Mouse (Mus musculus) neural tube, embryonic 15.5 days (tissue): ENCODE data around the gene Klhl29. TPM values are rescaled to one million over a fixed set of nuclear protein-coding genes. Genes with fewer than 3 reads are reported as not detected.

Source experiments
- ATAC-seq: fragments of 200-750 bp; cut with Nextera tagmentation; 2 replicates; pipeline ENCODE4 v1.8.0; 2017; ENCODE audit warnings: mild to moderate bottlenecking, moderate TSS enrichment, moderate library complexity; ENCODE audit not compliant: low FRiP score
- H3K27ac ChIP-seq: fragments of 300-500 bp; sonication (generic); replicated peaks from 2 replicates; pipeline ENCODE4 v1.5.1; 2015; ENCODE audit warnings: mild to moderate bottlenecking, inconsistent platforms
- H3K27me3 ChIP-seq: fragments of 300-500 bp; sonication (generic); replicated peaks from 2 replicates; pipeline ENCODE4 v1.6.1; 2015; ENCODE audit warnings: inconsistent platforms
- H3K36me3 ChIP-seq: fragments of 300-500 bp; sonication (generic); 2 replicates; pipeline ENCODE4 v1.6.1; 2015; ENCODE audit warnings: inconsistent platforms
- H3K4me1 ChIP-seq: fragments of 300-500 bp; sonication (generic); 2 replicates; pipeline ENCODE4 v1.6.1; 2015; ENCODE audit warnings: inconsistent platforms
- H3K4me2 ChIP-seq: fragments of 300-500 bp; sonication (generic); 2 replicates; pipeline ENCODE4 v1.6.1; 2015; ENCODE audit warnings: inconsistent platforms, mild to moderate bottlenecking, moderate library complexity
- H3K4me3 ChIP-seq: fragments of 300-500 bp; sonication (generic); replicated peaks from 2 replicates; pipeline ENCODE4 v1.5.1; 2015; ENCODE audit warnings: mild to moderate bottlenecking, inconsistent platforms
- H3K9ac ChIP-seq: fragments of 300-500 bp; sonication (generic); replicated peaks from 2 replicates; pipeline ENCODE4 v1.6.1; 2015; ENCODE audit warnings: mild to moderate bottlenecking, inconsistent platforms
- H3K9me3 ChIP-seq: fragments of 300-500 bp; sonication (generic); replicated peaks from 2 replicates; pipeline ENCODE4 v1.6.1; 2016; ENCODE audit warnings: inconsistent platforms
- WGBS: fragments of 180-500 bp; shearing (Covaris S2); methylation state at CpG from one replicate; pipeline ENCODE4 v1.1.7; 2015; ENCODE audit warnings: mixed read lengths; 5-methylcytosine and 5-hydroxymethylcytosine counted together
- polyA plus RNA-seq: library from polyadenylated mRNA; unstranded; fragments of >200 nt; fragmentation: Nextera tagmentation; extraction: Ambion mirVana; gene quantifications from 2 replicates; pipeline ENCODE4 v1.2.1, GENCODE M21; 2015

Gene Klhl29
- polyA plus RNA-seq, 1 experiment from 2014 or later, result 3.9 TPM

DNA sequence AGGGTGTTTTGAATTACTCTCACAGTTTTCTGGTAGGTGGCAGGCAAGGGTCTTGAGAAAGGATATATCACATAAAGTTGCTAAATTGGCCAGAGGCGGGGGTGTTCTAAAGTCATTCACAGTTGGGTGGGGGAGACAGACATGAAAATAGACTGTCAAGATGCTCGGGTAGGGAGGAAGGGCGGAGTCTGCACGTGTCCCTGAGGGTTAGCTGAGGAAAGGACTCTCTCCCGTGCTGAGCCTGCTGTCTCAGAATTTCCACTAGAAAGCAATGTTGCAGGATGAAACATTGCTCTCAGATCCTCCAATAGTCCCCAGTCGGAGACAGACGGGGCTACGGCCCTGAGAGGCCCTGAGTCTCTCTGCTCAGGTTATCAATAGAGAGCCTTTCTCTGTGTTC lies 252.5 kb downstream of the Klhl29 start:
- no peak overlapping the region for H3K4me3 ChIP-seq
- no peak overlapping the region for H3K9ac ChIP-seq
- H3K27ac ChIP-seq, result no peak overlapping the region
- ATAC-seq, result no peak
- H3K4me2 ChIP-seq, result no peak overlapping the region
- H3K36me3 ChIP-seq, result peaks cover 4% of the 10 kb centered on the region; the same call in 1 of the 2 replicates
- no peaks in the 10 kb centered on the region for H3K9me3 ChIP-seq
- 52% methylated on average over 8 of the region's 8 CpGs for WGBS
- peaks cover 37% of the 10 kb centered on the region for H3K4me1 ChIP-seq
- no peaks in the 10 kb centered on the region for H3K27me3 ChIP-seq

DNA sequence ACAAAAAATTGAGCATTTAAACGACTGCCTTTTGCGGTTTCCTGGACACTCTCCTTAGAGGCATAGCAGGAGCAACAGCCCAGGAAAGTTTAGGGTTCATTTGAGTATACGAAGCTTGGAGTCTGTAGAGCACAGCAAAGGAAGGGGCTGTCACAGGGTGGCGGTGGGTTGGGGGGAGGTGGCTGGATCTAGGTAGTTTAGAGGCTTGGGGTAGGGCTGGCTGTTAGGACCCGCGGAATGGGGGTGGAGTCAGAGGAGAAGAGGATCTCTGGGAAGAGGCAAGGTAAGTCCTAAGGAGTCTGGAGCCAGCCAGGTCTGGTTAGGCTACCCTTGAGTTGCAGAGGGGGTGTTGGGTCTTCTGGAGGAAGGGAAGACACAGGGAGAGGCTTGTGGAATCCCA lies 255.2 kb downstream of the Klhl29 start:
- H3K27ac ChIP-seq, result peak overlapping the region; percentile 67
- peaks cover 4% of the 10 kb centered on the region; the same call in 1 of the 2 replicates for H3K36me3 ChIP-seq
- peak overlapping the region; percentile 58 for H3K4me2 ChIP-seq
- 0 out of 2 replicates have a peak, but pooled peaks have one; percentile 5 for ATAC-seq
- H3K9me3 ChIP-seq, result no peaks in the 10 kb centered on the region
- 55% methylated on average over 6 of the region's 6 CpGs for WGBS
- peaks cover 36% of the 10 kb centered on the region for H3K4me1 ChIP-seq
- 0 out of 2 replicates have a peak overlapping the region, but pooled peaks have one; percentile 34 for H3K4me3 ChIP-seq
- H3K9ac ChIP-seq, result 0 out of 2 replicates have a peak overlapping the region, but pooled peaks have one; percentile 18
- H3K27me3 ChIP-seq, result no peaks in the 10 kb centered on the region

DNA sequence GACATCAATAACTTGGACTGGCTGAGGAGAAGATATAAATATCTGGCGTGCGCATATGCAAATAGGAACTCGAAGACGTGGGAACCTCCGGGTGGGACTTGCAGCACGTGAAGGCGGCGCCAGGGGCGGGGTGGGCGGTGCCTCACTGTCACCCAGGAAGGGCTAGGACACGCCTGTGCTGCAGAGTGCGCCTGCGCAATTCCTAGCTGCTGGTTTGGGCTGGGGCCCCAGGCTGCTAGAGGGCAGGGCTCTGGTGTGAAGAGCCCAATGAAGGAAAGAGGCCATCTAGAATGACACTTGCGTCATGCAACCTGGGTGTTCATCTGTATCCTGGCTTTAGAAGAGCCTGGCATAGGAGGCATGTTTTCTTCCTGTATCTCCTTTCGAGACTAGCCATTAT lies 255.8 kb downstream of the Klhl29 start:
- H3K4me3 ChIP-seq, result peak overlapping the region; percentile 34
- peak overlapping the region; percentile 18; the same call in 1 of the 2 replicates for H3K9ac ChIP-seq
- peak; percentile 91 for ATAC-seq
- peak overlapping the region; percentile 67 for H3K27ac ChIP-seq
- H3K27me3 ChIP-seq, result no peaks in the 10 kb centered on the region
- H3K4me1 ChIP-seq, result peaks cover 33% of the 10 kb centered on the region
- 10% methylated on average over 15 of the region's 15 CpGs for WGBS
- H3K36me3 ChIP-seq, result peaks cover 4% of the 10 kb centered on the region; the same call in 1 of the 2 replicates
- H3K4me2 ChIP-seq, result peak overlapping the region; percentile 58
- no peaks in the 10 kb centered on the region for H3K9me3 ChIP-seq

DNA sequence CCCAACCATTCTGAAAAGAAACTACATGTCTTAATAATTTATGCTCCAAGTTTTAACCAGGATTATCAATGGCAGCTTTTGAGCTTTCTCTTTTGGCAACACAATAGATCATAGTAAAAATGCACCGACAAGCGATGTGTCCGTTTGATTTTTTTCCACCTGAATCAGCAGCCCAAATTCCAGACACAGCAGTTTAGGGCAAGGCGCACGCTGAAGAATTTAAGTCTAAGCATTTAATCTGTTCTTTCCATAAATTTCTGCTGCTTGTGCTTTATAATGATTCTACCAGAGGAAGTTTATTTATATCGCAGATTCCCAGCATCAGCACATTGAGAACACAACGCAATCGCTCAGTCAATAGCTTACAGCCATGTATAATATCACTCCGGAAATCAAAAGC lies 256.2 kb downstream of the Klhl29 start:
- H3K9ac ChIP-seq, result peak overlapping the region; percentile 18; the same call in 1 of the 2 replicates
- no peaks in the 10 kb centered on the region for H3K9me3 ChIP-seq
- WGBS, result 32% methylated on average over 9 of the region's 9 CpGs
- no peaks in the 10 kb centered on the region for H3K27me3 ChIP-seq
- peak; percentile 29 for ATAC-seq
- H3K27ac ChIP-seq, result peak overlapping the region; percentile 67
- H3K36me3 ChIP-seq, result peaks cover 4% of the 10 kb centered on the region; the same call in 1 of the 2 replicates
- peak overlapping the region; percentile 34 for H3K4me3 ChIP-seq
- peaks cover 33% of the 10 kb centered on the region for H3K4me1 ChIP-seq
- peak overlapping the region; percentile 58 for H3K4me2 ChIP-seq

DNA sequence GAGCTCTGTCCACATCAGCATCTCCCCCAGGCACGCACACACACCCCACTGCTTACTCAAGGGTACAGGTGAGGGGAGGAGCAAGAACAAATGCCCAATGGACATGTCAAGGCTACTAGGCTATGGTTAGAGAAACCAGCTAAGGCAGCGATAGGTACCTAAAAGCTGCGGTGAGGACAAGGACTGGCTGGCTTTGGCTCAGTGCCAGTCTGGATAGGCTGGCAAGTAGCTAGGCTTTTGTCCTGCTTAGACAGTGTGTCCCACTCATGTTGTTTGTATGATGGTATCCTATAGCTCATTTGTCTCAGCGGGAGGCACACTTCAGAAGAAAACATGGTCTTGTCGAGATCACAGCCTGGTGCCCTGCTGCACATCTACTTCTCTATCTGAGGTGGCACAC lies 258.9 kb downstream of the Klhl29 start:
- Histone ChIP-seq H3K36me3 (no peaks in the 10 kb centered on the region), H3K4me2 (no peak overlapping the region), H3K27me3 (no peaks in the 10 kb centered on the region), H3K9ac (no peak overlapping the region), H3K9me3 (no peaks in the 10 kb centered on the region), H3K27ac (no peak overlapping the region), H3K4me1 (peaks cover 24% of the 10 kb centered on the region), H3K4me3 (no peak overlapping the region)
- ATAC-seq, result no peak
- 74% methylated on average over 5 of the region's 5 CpGs for WGBS

DNA sequence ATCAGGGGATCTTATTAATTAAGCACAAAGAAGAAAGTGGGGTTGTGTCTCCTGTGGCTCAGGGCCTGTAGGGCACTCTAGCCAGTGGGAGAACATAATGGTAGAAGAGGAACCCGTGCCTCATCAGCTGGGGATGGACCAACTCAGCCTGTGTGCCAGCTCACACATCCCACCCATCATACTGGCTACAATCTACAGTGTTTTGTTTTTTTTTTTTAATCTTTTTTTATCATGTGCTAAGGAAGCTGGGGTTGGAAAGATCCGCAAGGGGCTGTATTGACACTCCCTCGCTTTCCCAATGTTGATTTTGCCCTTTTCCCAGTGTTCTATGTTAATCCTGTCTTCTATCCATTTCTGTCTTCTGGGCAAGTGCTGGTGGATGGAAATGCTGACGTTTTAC lies 260.9 kb downstream of the Klhl29 start:
- H3K4me2 ChIP-seq, result no peak overlapping the region
- ATAC-seq, result no peak
- H3K36me3 ChIP-seq, result no peaks in the 10 kb centered on the region
- 77% methylated on average over 4 of the region's 4 CpGs for WGBS
- no peak overlapping the region for H3K27ac ChIP-seq
- H3K4me3 ChIP-seq, result no peak overlapping the region
- no peak overlapping the region for H3K9ac ChIP-seq
- H3K27me3 ChIP-seq, result no peaks in the 10 kb centered on the region
- H3K4me1 ChIP-seq, result peaks cover 13% of the 10 kb centered on the region
- H3K9me3 ChIP-seq, result no peaks in the 10 kb centered on the region

DNA sequence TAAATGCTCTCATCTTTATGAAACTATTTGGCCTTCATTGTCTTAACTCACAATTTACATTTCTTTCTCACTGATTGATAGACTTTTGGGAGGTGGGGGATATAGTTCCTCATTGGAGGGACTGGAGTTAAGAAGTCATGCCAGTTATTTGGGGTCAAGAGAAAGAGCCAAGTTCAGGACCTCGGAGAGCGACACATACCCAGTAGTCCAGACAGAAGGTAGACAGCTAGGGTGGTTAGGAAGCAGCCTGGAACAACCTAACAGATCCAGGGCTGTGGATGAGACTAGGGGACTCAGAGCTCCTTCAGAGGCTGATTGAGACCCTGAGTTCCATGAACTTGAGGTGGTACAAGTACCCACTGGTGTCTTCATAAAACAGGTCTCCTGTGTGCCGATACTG lies 264.1 kb downstream of the Klhl29 start:
- no peak overlapping the region for H3K9ac ChIP-seq
- H3K36me3 ChIP-seq, result no peaks in the 10 kb centered on the region
- 63% methylated on average over 3 of the region's 3 CpGs for WGBS
- H3K9me3 ChIP-seq, result no peaks in the 10 kb centered on the region
- no peak for ATAC-seq
- no peak overlapping the region for H3K4me2 ChIP-seq
- no peak overlapping the region for H3K27ac ChIP-seq
- H3K27me3 ChIP-seq, result no peaks in the 10 kb centered on the region
- no peak overlapping the region for H3K4me3 ChIP-seq
- H3K4me1 ChIP-seq, result peaks cover 5% of the 10 kb centered on the region; the same call in 1 of the 2 replicates

DNA sequence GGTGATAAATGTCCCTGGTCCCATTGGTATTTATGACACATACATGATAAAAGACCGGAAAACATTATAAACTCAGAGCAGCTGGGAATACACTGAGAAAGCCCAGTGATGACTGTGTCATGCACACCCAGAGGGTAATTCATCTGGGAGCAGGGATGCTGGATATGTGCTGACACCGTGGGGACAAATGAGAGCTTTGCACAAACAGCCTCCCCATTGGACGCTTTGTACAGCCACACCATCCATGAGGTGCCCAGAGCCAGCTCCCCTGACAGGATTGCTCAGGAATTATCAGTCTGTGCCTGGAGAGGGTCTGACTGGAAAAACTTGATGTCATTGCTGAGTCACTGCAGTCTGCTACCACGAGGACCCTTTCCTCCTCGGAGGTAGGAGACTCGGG lies 266.9 kb downstream of the Klhl29 start:
- Histone ChIP-seq H3K27me3 (no peaks in the 10 kb centered on the region), H3K4me2 (no peak overlapping the region), H3K36me3 (0 out of 2 replicates have a peak, but pooled peaks cover 1% of the 10 kb centered on the region), H3K4me3 (no peak overlapping the region), H3K4me1 (peaks cover 5% of the 10 kb centered on the region; the same call in 1 of the 2 replicates), H3K27ac (0 out of 2 replicates have a peak overlapping the region, but pooled peaks have one; percentile 43), H3K9ac (no peak overlapping the region), H3K9me3 (no peaks in the 10 kb centered on the region)
- 52% methylated on average over 6 of the region's 6 CpGs for WGBS
- peak; percentile 58; the same call in 1 of the 2 replicates for ATAC-seq

DNA sequence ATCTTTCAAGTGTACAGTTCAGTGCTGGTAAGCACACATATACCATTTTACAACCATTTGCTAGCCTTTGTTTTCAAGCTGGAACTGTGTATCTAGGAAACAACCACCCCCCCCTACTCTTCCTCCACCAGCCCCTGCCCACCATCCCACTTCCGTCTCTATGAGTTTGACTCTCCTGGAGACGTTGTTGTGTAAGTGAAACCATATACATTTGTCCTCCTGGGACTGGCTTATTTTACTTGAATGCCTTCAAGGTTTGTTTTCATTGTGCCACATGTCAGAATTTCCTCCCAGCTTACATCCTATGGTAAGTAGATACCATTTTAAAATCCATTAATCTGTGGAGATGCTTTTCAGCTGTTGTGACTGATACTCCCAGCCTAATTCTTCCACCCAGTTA lies 267.7 kb downstream of the Klhl29 start:
- no peaks in the 10 kb centered on the region for H3K27me3 ChIP-seq
- H3K36me3 ChIP-seq, result 0 out of 2 replicates have a peak, but pooled peaks cover 2% of the 10 kb centered on the region
- no peaks in the 10 kb centered on the region for H3K9me3 ChIP-seq
- no peak overlapping the region; the same call in 1 of the 2 replicates for H3K27ac ChIP-seq
- peaks cover 5% of the 10 kb centered on the region; the same call in 1 of the 2 replicates for H3K4me1 ChIP-seq
- H3K4me3 ChIP-seq, result no peak overlapping the region
- 75% methylated on average over 2 of the region's 2 CpGs for WGBS
- ATAC-seq, result no peak
- H3K4me2 ChIP-seq, result no peak overlapping the region
- H3K9ac ChIP-seq, result no peak overlapping the region

DNA sequence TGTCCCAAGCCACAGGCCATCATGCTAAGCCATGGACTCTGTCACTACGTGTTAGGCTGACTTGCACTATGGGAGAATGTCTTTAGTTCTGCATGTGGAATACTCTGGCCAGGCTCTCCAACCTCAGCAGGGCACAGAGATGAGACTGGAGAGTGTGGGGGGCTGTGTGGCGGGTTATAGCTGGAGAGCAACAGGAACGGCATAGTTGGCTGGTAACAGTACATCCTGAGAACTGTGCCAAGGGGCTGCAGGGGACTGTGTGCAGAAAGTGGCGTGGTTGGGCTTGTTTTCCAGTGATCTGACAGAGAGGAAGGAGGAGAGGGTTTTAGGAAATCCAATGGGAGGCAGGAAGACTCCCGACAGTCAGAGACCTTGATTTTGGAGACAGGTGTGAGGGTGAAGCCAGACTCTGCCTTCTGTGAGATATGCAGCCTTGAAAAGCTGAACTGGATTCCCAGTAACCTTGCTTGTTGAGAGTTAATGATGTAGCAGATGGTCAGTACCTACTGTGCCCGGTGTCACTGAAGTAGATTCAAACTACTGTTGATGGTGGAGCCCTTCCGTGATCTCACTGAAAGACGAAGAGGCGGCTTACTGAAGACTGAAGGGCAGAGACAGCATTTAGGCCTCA lies 270.9 kb downstream of the Klhl29 start:
- H3K27me3 ChIP-seq, result no peaks in the 10 kb centered on the region
- no peak for ATAC-seq
- H3K9ac ChIP-seq, result no peak overlapping the region
- H3K9me3 ChIP-seq, result no peaks in the 10 kb centered on the region
- 87% methylated on average over 9 of the region's 9 CpGs for WGBS
- H3K27ac ChIP-seq, result no peak overlapping the region
- H3K4me3 ChIP-seq, result no peak overlapping the region
- no peak overlapping the region for H3K4me2 ChIP-seq
- peaks cover 15% of the 10 kb centered on the region; the same call in 1 of the 2 replicates for H3K4me1 ChIP-seq
- 0 out of 2 replicates have a peak, but pooled peaks cover 2% of the 10 kb centered on the region for H3K36me3 ChIP-seq

DNA sequence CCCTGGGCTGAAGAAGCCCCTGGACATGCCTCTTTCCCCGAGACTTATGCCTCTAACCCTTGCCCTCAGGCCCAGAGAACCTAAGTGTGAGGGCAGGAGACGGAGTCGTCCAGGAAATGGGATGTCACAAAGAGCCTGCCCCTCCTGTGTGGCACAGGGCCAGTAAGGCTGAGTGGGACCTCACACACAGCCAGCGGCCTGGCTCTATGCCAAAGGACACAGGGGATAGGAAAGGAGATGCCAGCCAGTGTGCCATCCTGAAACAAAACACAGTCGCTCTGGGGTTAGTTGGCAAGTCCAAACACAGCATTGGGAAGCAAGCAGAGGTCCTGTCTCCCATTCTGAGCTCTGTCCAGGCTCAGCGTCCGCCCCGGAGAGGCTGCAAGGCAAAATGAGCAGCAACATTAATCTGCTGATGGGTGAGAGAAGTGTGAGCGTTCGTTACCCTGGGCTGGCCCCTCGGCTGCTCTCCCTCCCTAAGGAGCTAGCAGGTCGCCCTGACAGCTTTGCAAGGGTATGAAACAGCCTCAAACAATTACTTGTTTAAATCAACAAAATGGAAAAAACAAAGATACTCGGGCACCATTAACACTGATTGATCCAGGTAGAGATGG lies 274.0 kb downstream of the Klhl29 start:
- Histone ChIP-seq H3K27me3 (no peaks in the 10 kb centered on the region), H3K9me3 (no peaks in the 10 kb centered on the region), H3K4me2 (no peak overlapping the region), H3K27ac (no peak overlapping the region), H3K9ac (no peak overlapping the region), H3K36me3 (0 out of 2 replicates have a peak, but pooled peaks cover 10% of the 10 kb centered on the region), H3K4me1 (peaks cover 10% of the 10 kb centered on the region; the same call in 1 of the 2 replicates), H3K4me3 (no peak overlapping the region)
- peak; percentile 54 for ATAC-seq
- WGBS, result 61% methylated on average over 13 of the region's 13 CpGs

DNA sequence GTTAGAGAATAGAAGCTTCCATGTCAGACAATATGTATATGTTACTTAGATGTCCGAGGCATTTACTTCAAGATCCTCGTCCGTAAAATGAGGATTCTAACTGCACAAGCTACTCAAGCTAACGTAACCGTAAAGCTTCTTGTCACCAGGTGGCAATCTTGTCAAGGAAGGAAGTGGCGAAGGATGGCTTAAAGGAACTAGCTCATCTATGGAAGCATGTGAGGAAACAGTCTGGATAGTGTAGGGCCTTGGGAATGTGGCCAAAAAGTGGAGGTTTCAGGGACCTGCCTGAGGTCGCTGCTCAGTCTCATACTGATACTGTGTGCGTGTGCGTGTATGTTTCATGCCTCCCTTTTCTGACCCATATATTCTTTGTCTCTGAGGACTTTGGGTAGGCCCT lies 275.9 kb downstream of the Klhl29 start:
- no peaks in the 10 kb centered on the region for H3K27me3 ChIP-seq
- no peak overlapping the region for H3K9ac ChIP-seq
- WGBS, result 83% methylated on average over 9 of the region's 9 CpGs
- 0 out of 2 replicates have a peak, but pooled peaks cover 10% of the 10 kb centered on the region for H3K36me3 ChIP-seq
- H3K4me2 ChIP-seq, result no peak overlapping the region
- peaks cover 10% of the 10 kb centered on the region; the same call in 1 of the 2 replicates for H3K4me1 ChIP-seq
- no peak for ATAC-seq
- no peaks in the 10 kb centered on the region for H3K9me3 ChIP-seq
- no peak overlapping the region for H3K27ac ChIP-seq
- H3K4me3 ChIP-seq, result no peak overlapping the region
